Mouse (Mus musculus) forebrain, postnatal 0 days (tissue): ENCODE measurements around the gene Dock9. TPM values are rescaled to one million over a fixed set of nuclear protein-coding genes. Genes with fewer than 3 reads are reported as not detected.
A peak's percentile ranks its signal among the peaks of the same experiment; 100 is the strongest.
"Not testable (repeated sequence)": the region's sequence is repeated elsewhere in the genome, so short reads cannot be mapped to it uniquely, and the experiment has no call there.

ENCODE experiments used
- ATAC-seq: fragments of 200-750 bp; cut with Nextera tagmentation; 2 replicates; pipeline ENCODE4 v1.8.0; 2017; ENCODE audit warnings: mild to moderate bottlenecking, moderate library complexity
- DNase-seq: peaks from one replicate; pipeline ENCODE4 v3.0.0-alpha.2; 2015
- H3K27ac ChIP-seq: fragments of 300-500 bp; sonication (generic); 2 replicates; pipeline ENCODE4 v1.5.1; 2014; ENCODE audit warnings: low read depth, mild to moderate bottlenecking, antibody characterized with exemption, low read length, moderate library complexity, mixed read lengths
- H3K27me3 ChIP-seq: fragments of 300-500 bp; sonication (generic); 2 replicates; pipeline ENCODE4 v1.6.1; 2014; ENCODE audit warnings: mild to moderate bottlenecking, low read length, mixed read lengths; ENCODE audit not compliant: insufficient read depth
- H3K36me3 ChIP-seq: fragments of 300-500 bp; sonication (generic); 2 replicates; pipeline ENCODE4 v1.6.1; 2014; ENCODE audit warnings: mild to moderate bottlenecking, moderate library complexity; ENCODE audit not compliant: insufficient read depth
- H3K4me1 ChIP-seq: fragments of 300-500 bp; sonication (generic); 2 replicates; pipeline ENCODE4 v1.6.1; 2014; ENCODE audit warnings: antibody characterized with exemption; ENCODE audit not compliant: insufficient read depth
- H3K4me2 ChIP-seq: fragments of 300-500 bp; sonication (generic); 2 replicates; pipeline ENCODE4 v1.6.1; 2014; ENCODE audit warnings: low read depth, mild to moderate bottlenecking, moderate library complexity
- H3K4me3 ChIP-seq: fragments of 300-500 bp; sonication (generic); 2 replicates; pipeline ENCODE4 v1.5.1; 2014; ENCODE audit warnings: low read depth, low read length, mixed read lengths
- H3K9ac ChIP-seq: fragments of 300-500 bp; sonication (generic); 2 replicates; pipeline ENCODE4 v1.6.1; 2014; ENCODE audit warnings: mild to moderate bottlenecking
- H3K9me3 ChIP-seq: fragments of 300-500 bp; sonication (generic); 2 replicates; pipeline ENCODE4 v1.6.1; 2016; ENCODE audit warnings: low read length
- CTCF ChIP-seq: sonication (generic); IDR thresholded peaks from 2 replicates; pipeline ENCODE4 v1.5.1; 2016; ENCODE audit warnings: antibody characterized with exemption, control low read depth, low read depth
- WGBS: fragments of 180-500 bp; shearing (Covaris S2); extraction: QIAGEN DNeasy Blood & Tissue Kit; methylation state at CpG from one replicate; pipeline ENCODE4 v1.1.7; 2014; 5-methylcytosine and 5-hydroxymethylcytosine counted together
- polyA plus RNA-seq: library from polyadenylated mRNA; unstranded; fragments of >200 nt; fragmentation: Nextera tagmentation; extraction: Ambion mirVana; gene quantifications from 2 replicates; pipeline ENCODE4 v1.2.1, GENCODE M21; 2015
- total RNA-seq: library from RNA; depleted of rRNA; stranded (reverse); fragments of >200 nt; gene quantifications from 2 replicates; pipeline ENCODE4 v1.2.3, GENCODE M21; 2014

Gene Dock9
- total and polyA plus RNA-seq, 2 experiments from 2014 or later = 14.2 to 87.2 TPM

- H3K9ac ChIP-seq = no peak overlapping the region
- H3K36me3 ChIP-seq = no peaks in the 10 kb centered on the region
- WGBS = 90% methylated on average over 3 of the region's 3 CpGs
- H3K4me1 ChIP-seq = peaks cover 5% of the 10 kb centered on the region; the same call in 1 of the 2 replicates
- no peaks in the 10 kb centered on the region for H3K27me3 ChIP-seq
- ATAC-seq (no peak), DNase-seq (no peak)
- no peak overlapping the region for H3K4me3 ChIP-seq
- no peaks in the 10 kb centered on the region for H3K9me3 ChIP-seq
- H3K27ac ChIP-seq = no peak overlapping the region
- H3K4me2 ChIP-seq = no peak overlapping the region
- no peak for TF ChIP-seq CTCF
Observed at GRCm38 (mm10) chr14:121730966-121731365, 66.7 kb downstream of the Dock9 start.

- Histone ChIP-seq H3K27ac (no peak overlapping the region), H3K36me3 (no peaks in the 10 kb centered on the region), H3K4me3 (no peak overlapping the region), H3K4me2 (no peak overlapping the region), H3K27me3 (no peaks in the 10 kb centered on the region), H3K9me3 (no peaks in the 10 kb centered on the region), H3K9ac (no peak overlapping the region), H3K4me1 (peaks cover 6% of the 10 kb centered on the region; the same call in 1 of the 2 replicates)
- 78% methylated on average over 8 of the region's 8 CpGs for WGBS
- no peak for DNase-seq
- ATAC-seq = no peak
- no peak for TF ChIP-seq CTCF
Observed at GRCm38 (mm10) chr14:121727996-121728395, 69.6 kb downstream of the Dock9 start.

- no peak for ATAC-seq
- WGBS = 91% methylated on average over 8 of the region's 8 CpGs
- TF ChIP-seq CTCF = no peak
- Histone ChIP-seq H3K4me2 (no peak overlapping the region), H3K4me1 (peaks cover 8% of the 10 kb centered on the region; the same call in 1 of the 2 replicates), H3K4me3 (no peak overlapping the region), H3K9ac (no peak overlapping the region), H3K27me3 (no peaks in the 10 kb centered on the region), H3K27ac (no peak overlapping the region), H3K36me3 (no peaks in the 10 kb centered on the region), H3K9me3 (no peaks in the 10 kb centered on the region)
- DNase-seq = no peak
Observed at GRCm38 (mm10) chr14:121724501-121724900, 73.1 kb downstream of the Dock9 start.

- H3K36me3 ChIP-seq = no peaks in the 10 kb centered on the region
- 17% methylated on average over 8 of the region's 8 CpGs for WGBS
- H3K9ac ChIP-seq = no peak overlapping the region
- TF ChIP-seq CTCF = no peak
- no peaks in the 10 kb centered on the region for H3K9me3 ChIP-seq
- H3K27me3 ChIP-seq = no peaks in the 10 kb centered on the region
- peak; percentile 70 for ATAC-seq
- 0 out of 2 replicates have a peak overlapping the region, but pooled peaks have one; percentile 40 for H3K27ac ChIP-seq
- H3K4me2 ChIP-seq = no peak overlapping the region
- DNase-seq = no peak
- peaks cover 8% of the 10 kb centered on the region; the same call in 1 of the 2 replicates for H3K4me1 ChIP-seq
- H3K4me3 ChIP-seq = no peak overlapping the region
Observed at GRCm38 (mm10) chr14:121722774-121723173, 74.9 kb downstream of the Dock9 start.

- WGBS = 65% methylated on average over 5 of the region's 5 CpGs
- DNase-seq = no peak
- no peak for TF ChIP-seq CTCF
Observed at GRCm38 (mm10) chr14:121721431-121721830, 76.2 kb downstream of the Dock9 start.

GRCm38 (mm10) chr14:121719638-121720601 lies 77.7 kb downstream of the Dock9 start:
- ATAC-seq (no peak), DNase-seq (no peak)
- Histone ChIP-seq H3K27ac (no peak overlapping the region), H3K4me3 (no peak overlapping the region), H3K36me3 (no peaks in the 10 kb centered on the region), H3K4me2 (no peak overlapping the region), H3K9me3 (no peaks in the 10 kb centered on the region), H3K9ac (no peak overlapping the region), H3K27me3 (no peaks in the 10 kb centered on the region), H3K4me1 (peaks cover 8% of the 10 kb centered on the region; the same call in 1 of the 2 replicates)
- 82% methylated on average over 9 of the region's 9 CpGs for WGBS
- TF ChIP-seq CTCF = no peak

More at GRCm38 (mm10) chr14:121721431-121721830, 76.2 kb downstream of the Dock9 start:
- H3K27me3 ChIP-seq = no peaks in the 10 kb centered on the region
- no peak overlapping the region for H3K27ac ChIP-seq
- H3K4me1 ChIP-seq = peaks cover 8% of the 10 kb centered on the region; the same call in 1 of the 2 replicates
- H3K9ac ChIP-seq = no peak overlapping the region
- H3K9me3 ChIP-seq = no peaks in the 10 kb centered on the region
- H3K36me3 ChIP-seq = no peaks in the 10 kb centered on the region
- ATAC-seq = no peak
- no peak overlapping the region for H3K4me3 ChIP-seq
- H3K4me2 ChIP-seq = no peak overlapping the region

GRCm38 (mm10) chr14:121714799-121715198 lies 82.8 kb downstream of the Dock9 start:
- 80% methylated on average over 3 of the region's 3 CpGs for WGBS
- not testable (repeated sequence) for H3K4me1 ChIP-seq, ATAC-seq, DNase-seq, H3K9ac ChIP-seq, H3K4me3 ChIP-seq, H3K27me3 ChIP-seq, H3K27ac ChIP-seq, H3K36me3 ChIP-seq, H3K4me2 ChIP-seq, H3K9me3 ChIP-seq
